ENCODE assay signal across 8 mouse cellular contexts in genomic region chr9:40638394-40639049, GRCm38 (mm10). TPM values are rescaled to one million over a fixed set of nuclear protein-coding genes. Genes with fewer than 3 reads are reported as not detected.
DNase-seq lines count a peak whose midpoint lies in the region; ATAC-seq and TF ChIP-seq lines count a peak whose summit lies in the region.

No protein-coding gene starts in this region.

- peak overlapping the region; percentile 51 for H3K9ac ChIP-seq in forebrain, embryonic 16.5 days (replicated peaks; ENCODE audit: low read depth, low read length)
- peak overlapping the region; percentile 33 for H3K9ac ChIP-seq in intestine, embryonic 15.5 days
- H3K9ac ChIP-seq in liver, embryonic 15.5 days: no peak overlapping the region

- 3% methylated on average over 14 of the region's 14 CpGs for WGBS in forebrain, embryonic 16.5 days
- WGBS in intestine, embryonic 15.5 days: 5% methylated on average over 14 of the region's 14 CpGs
- WGBS in liver, embryonic 15.5 days (ENCODE audit: insufficient replicate concordance): 6% methylated on average over 14 of the region's 14 CpGs
- WGBS in olfactory bulb, adult 2 months: 8% methylated on average over 14 of the region's 14 CpGs

- ATAC-seq in forebrain, embryonic 16.5 days: peak; percentile 92
- peak; percentile 86 for ATAC-seq in intestine, embryonic 15.5 days
- ATAC-seq in liver, embryonic 15.5 days (ENCODE audit: insufficient read depth): peak; percentile 28; the same call in 1 of the 2 replicates

- no peaks in the 10 kb centered on the region for H3K27me3 ChIP-seq in forebrain, embryonic 16.5 days (replicated peaks; ENCODE audit: control insufficient read depth, insufficient read depth, low read length)
- no peaks in the 10 kb centered on the region for H3K27me3 ChIP-seq in intestine, embryonic 15.5 days (replicated peaks)
- H3K27me3 ChIP-seq in liver, embryonic 15.5 days: no peaks in the 10 kb centered on the region

- H3K36me3 ChIP-seq in forebrain, embryonic 16.5 days (ENCODE audit: control insufficient read depth, insufficient read depth): no peaks in the 10 kb centered on the region
- no peaks in the 10 kb centered on the region for H3K36me3 ChIP-seq in intestine, embryonic 15.5 days
- H3K36me3 ChIP-seq in liver, embryonic 15.5 days (replicated peaks): no peaks in the 10 kb centered on the region

- peak overlapping the region; percentile 89 for H3K27ac ChIP-seq in forebrain, embryonic 16.5 days (ENCODE audit: low read length)
- H3K27ac ChIP-seq in intestine, embryonic 15.5 days: no peak overlapping the region
- no peak overlapping the region for H3K27ac ChIP-seq in liver, embryonic 15.5 days (replicated peaks)
- H3K27ac ChIP-seq in olfactory bulb, adult 2 months (ENCODE audit: insufficient read depth, low read depth, low read length): peak overlapping the region; percentile 1; the same call in 1 of the 2 replicates

- no peaks in the 10 kb centered on the region for H3K9me3 ChIP-seq in forebrain, embryonic 16.5 days (ENCODE audit: control insufficient read depth, low read length)
- H3K9me3 ChIP-seq in intestine, embryonic 15.5 days: no peaks in the 10 kb centered on the region
- H3K9me3 ChIP-seq in liver, embryonic 15.5 days (replicated peaks): no peaks in the 10 kb centered on the region

- no peak for TF ChIP-seq CTCF in olfactory bulb, adult 2 months (IDR thresholded peaks at IDR 0.05; ENCODE audit: insufficient read depth, low read depth, low read length)

- peak overlapping the region; percentile 40 for H3K4me3 ChIP-seq in forebrain, embryonic 16.5 days (replicated peaks; ENCODE audit: low read length)
- H3K4me3 ChIP-seq in intestine, embryonic 15.5 days (replicated peaks): peak overlapping the region; percentile 41
- H3K4me3 ChIP-seq in liver, embryonic 15.5 days (replicated peaks): peak overlapping the region; percentile 54
- peak overlapping the region; percentile 46 for H3K4me3 ChIP-seq in olfactory bulb, adult 2 months (ENCODE audit: insufficient read depth, low read depth, low read length)

- H3K4me2 ChIP-seq in forebrain, embryonic 16.5 days (ENCODE audit: low read length): peak overlapping the region; percentile 56
- peak overlapping the region; percentile 70 for H3K4me2 ChIP-seq in intestine, embryonic 15.5 days (replicated peaks)
- peak overlapping the region; percentile 64 for H3K4me2 ChIP-seq in liver, embryonic 15.5 days

- peaks cover 37% of the 10 kb centered on the region for H3K4me1 ChIP-seq in forebrain, embryonic 16.5 days (replicated peaks; ENCODE audit: control insufficient read depth, insufficient read depth, low read length)
- H3K4me1 ChIP-seq in intestine, embryonic 15.5 days (replicated peaks): peaks cover 6% of the 10 kb centered on the region; the same call in 1 of the 2 replicates
- H3K4me1 ChIP-seq in liver, embryonic 15.5 days (replicated peaks): peaks cover 10% of the 10 kb centered on the region
- peaks cover 5% of the 10 kb centered on the region for H3K4me1 ChIP-seq in olfactory bulb, adult 2 months (ENCODE audit: control insufficient read depth, insufficient read depth, low read length)

- no peak for TF ChIP-seq POLR2A in olfactory bulb, adult 2 months (IDR thresholded peaks at IDR 0.05; ENCODE audit: insufficient read depth, low read depth, low read length)

- DNase-seq in spleen, adult 18-20 months: peak; percentile 12 to 29
- no peak for DNase-seq in spleen, postnatal 36 days (ENCODE audit: low spot score in 2 of 2)
- peak; percentile 62 to 72 for DNase-seq in cerebellum, adult 18-20 months
- DNase-seq in ovary, postnatal 10 days (ENCODE audit: low spot score): no peak

RNA-seq across cellular contexts. Expression of gene Gm21915, which starts 31.9 kb away (rescaled TPM):
- polyA plus RNA-seq in forebrain, embryonic 16.5 days (2015; fragmentation: Nextera tagmentation; extraction: Ambion mirVana): not detected in 2 replicates
- not detected in 2 replicates for polyA plus RNA-seq in intestine, embryonic 15.5 days (2015; fragmentation: Nextera tagmentation; extraction: Ambion mirVana)
- polyA plus RNA-seq in liver, embryonic 15.5 days (2015; fragmentation: Nextera tagmentation; extraction: Ambion mirVana): not detected in 2 replicates
- polyA plus RNA-seq in olfactory bulb, adult 2 months (2012; ENCODE audit: insufficient read depth, insufficient read length, low replicate concordance, missing spikeins): not detected in 2 replicates

RNA-seq across cellular contexts. Expression of gene Clmp, which starts 47.2 kb away (rescaled TPM):
- polyA plus RNA-seq in forebrain, embryonic 16.5 days (2015; fragmentation: Nextera tagmentation; extraction: Ambion mirVana): 64.7 and 65.5 TPM in 2 replicates
- 25.6 and 26.7 TPM in 2 replicates for polyA plus RNA-seq in intestine, embryonic 15.5 days (2015; fragmentation: Nextera tagmentation; extraction: Ambion mirVana)
- polyA plus RNA-seq in liver, embryonic 15.5 days (2015; fragmentation: Nextera tagmentation; extraction: Ambion mirVana): 0.75 and 0.92 TPM in 2 replicates
- not detected in 2 replicates for polyA plus RNA-seq in olfactory bulb, adult 2 months (2012; ENCODE audit: insufficient read depth, insufficient read length, low replicate concordance, missing spikeins)

Comparison
In these comparisons a context has a peak if more than half of its experiments do, and no peak if none do; other contexts are left out.
1. DNase-seq: peak in spleen, adult 18-20 months (2 of 2) and cerebellum, adult 18-20 months (2 of 2); none in spleen, postnatal 36 days (0 of 2) and ovary, postnatal 10 days (single experiment).
2. ATAC-seq: peak in every context shown above with its lines; median percentile 92 in forebrain, embryonic 16.5 days; 86 in intestine, embryonic 15.5 days; 28 in liver, embryonic 15.5 days.
3. H3K27ac ChIP-seq: peak in forebrain, embryonic 16.5 days (single experiment) and olfactory bulb, adult 2 months (single experiment); none in intestine, embryonic 15.5 days (single experiment) and liver, embryonic 15.5 days (single experiment).
4. RNA of gene Clmp, which starts 47.2 kb away (polyA plus RNA-seq): 64.7 to 65.5 TPM in forebrain, embryonic 16.5 days and 25.6 to 26.7 TPM in intestine, embryonic 15.5 days; 0.75 to 0.92 TPM in liver, embryonic 15.5 days and not detected in olfactory bulb, adult 2 months; every median in the first group is over 10 times any median in the second.
5. Peak in every context shown above with its lines, with median percentiles within 50 percentile points of each other: H3K4me2 ChIP-seq and H3K4me3 ChIP-seq.